Mouse (Mus musculus): ENCODE results near the gene Gm4791. TPM values are rescaled to one million over a fixed set of nuclear protein-coding genes. Genes with fewer than 3 reads are reported as not detected.

Gene Gm4791
- not detected in 2 replicates for polyA plus RNA-seq (2015; fragmentation: Nextera tagmentation; extraction: Ambion mirVana)

- H3K4me2 ChIP-seq = no peak within 1 kb of the TSS
- H3K36me3 ChIP-seq = no peaks in the 10 kb centered on the region
- H3K4me3 ChIP-seq = no peak within 1 kb of the TSS
- H3K27ac ChIP-seq (replicated peaks) = no peak within 1 kb of the TSS
- peaks cover 6% of the 10 kb centered on the region for H3K27me3 ChIP-seq (replicated peaks)
- no peaks in the 10 kb centered on the region for H3K9me3 ChIP-seq
- WGBS = 52% methylated on average over 5 of the region's 5 CpGs
- H3K4me1 ChIP-seq = no peaks in the 10 kb centered on the region
- no peak for ATAC-seq (ENCODE audit: extremely low read depth, insufficient number of reproducible peaks, low FRiP score, low TSS enrichment)
- no peak within 1 kb of the TSS for H3K9ac ChIP-seq
Observed at GRCm38 (mm10) chr9:46998338-46998791, at the start of gene Gm4791. TSS of gene Gm4791 (plus strand) at chr9:46998741.

DNA sequence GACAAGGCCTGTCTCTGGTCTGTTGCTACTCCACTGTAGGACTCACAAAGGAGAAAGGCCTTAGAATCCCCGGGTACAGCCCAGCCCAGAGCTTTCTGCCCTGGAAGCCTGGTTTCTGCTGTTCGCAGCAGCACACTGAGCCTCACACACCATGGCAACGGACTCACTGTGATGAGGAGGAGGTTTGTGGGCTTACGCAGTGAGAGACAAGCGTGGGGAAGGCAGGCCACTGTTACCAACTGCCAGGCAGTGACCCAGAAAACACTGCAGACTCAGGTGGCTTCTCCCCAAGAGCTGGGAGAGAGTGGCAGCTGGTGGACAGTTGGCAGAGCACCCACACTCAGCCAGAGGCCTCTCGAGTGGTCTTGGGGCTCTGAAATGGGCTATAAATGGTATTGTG lies 42.3 kb upstream of the Gm4791 start:
- no peak overlapping the region for H3K4me2 ChIP-seq
- no peaks in the 10 kb centered on the region for H3K36me3 ChIP-seq
- no peak overlapping the region for H3K4me3 ChIP-seq
- no peak overlapping the region for H3K9ac ChIP-seq
- H3K27ac ChIP-seq (replicated peaks) = no peak overlapping the region
- peaks cover 53% of the 10 kb centered on the region for H3K27me3 ChIP-seq (replicated peaks)
- no peak for ATAC-seq (ENCODE audit: extremely low read depth, insufficient number of reproducible peaks, low FRiP score, low TSS enrichment)
- no peaks in the 10 kb centered on the region for H3K9me3 ChIP-seq
- no peaks in the 10 kb centered on the region for H3K4me1 ChIP-seq
- 68% methylated on average over 6 of the region's 6 CpGs for WGBS

DNA sequence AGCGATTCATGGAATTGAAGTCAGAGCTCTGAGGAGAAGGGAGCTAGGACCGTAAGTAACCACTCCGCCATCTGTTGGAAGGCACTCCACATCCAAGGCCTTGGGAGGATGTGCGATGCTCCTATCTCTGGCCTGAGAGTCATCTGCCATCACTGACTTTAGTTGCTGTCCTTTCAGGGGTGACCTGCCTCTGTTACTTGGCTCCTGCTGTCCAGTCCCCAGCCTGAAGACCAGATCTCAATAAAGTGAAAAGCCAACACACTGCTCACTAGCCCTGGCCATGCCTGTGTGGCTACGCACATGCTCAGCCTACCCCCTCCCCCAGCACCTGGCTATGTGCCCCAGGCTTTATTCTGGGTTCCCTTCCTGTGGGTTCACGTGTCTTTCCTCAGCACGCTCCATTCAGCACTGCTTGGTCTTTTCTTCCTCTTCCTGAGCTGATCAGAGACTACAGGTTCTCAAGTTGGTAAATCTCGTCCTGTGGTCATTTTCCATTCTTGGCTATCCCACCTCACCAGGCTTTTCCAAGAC lies 41.1 kb upstream of the Gm4791 start:
- Histone ChIP-seq H3K36me3 (no peaks in the 10 kb centered on the region), H3K4me3 (no peak overlapping the region), H3K27ac (replicated peaks) (no peak overlapping the region), H3K9me3 (no peaks in the 10 kb centered on the region), H3K9ac (no peak overlapping the region), H3K27me3 (replicated peaks) (peaks cover 62% of the 10 kb centered on the region), H3K4me2 (no peak overlapping the region), H3K4me1 (no peaks in the 10 kb centered on the region)
- WGBS = 59% methylated on average over 8 of the region's 8 CpGs
- ATAC-seq (ENCODE audit: extremely low read depth, insufficient number of reproducible peaks, low FRiP score, low TSS enrichment) = no peak

GRCm38 (mm10) chr9:46966028-46966427 lies 32.5 kb upstream of the Gm4791 start:
- ATAC-seq (ENCODE audit: extremely low read depth, insufficient number of reproducible peaks, low FRiP score, low TSS enrichment) = no peak

GRCm38 (mm10) chr9:46968970-46969369 lies 29.6 kb upstream of the Gm4791 start:
- no peak for ATAC-seq (ENCODE audit: extremely low read depth, insufficient number of reproducible peaks, low FRiP score, low TSS enrichment)
- peaks cover 16% of the 10 kb centered on the region for H3K4me1 ChIP-seq
- WGBS = 16% methylated on average over 6 of the region's 6 CpGs
- H3K27ac ChIP-seq (replicated peaks) = 0 out of 2 replicates have a peak overlapping the region, but pooled peaks have one; percentile 16
- peak overlapping the region; percentile 50 for H3K4me2 ChIP-seq
- no peaks in the 10 kb centered on the region for H3K36me3 ChIP-seq
- peak overlapping the region; percentile 55 for H3K9ac ChIP-seq
- H3K27me3 ChIP-seq (replicated peaks) = peaks cover 87% of the 10 kb centered on the region
- no peaks in the 10 kb centered on the region for H3K9me3 ChIP-seq
- H3K4me3 ChIP-seq = no peak overlapping the region

More at GRCm38 (mm10) chr9:46966028-46966427, 32.5 kb upstream of the Gm4791 start:
- H3K4me1 ChIP-seq = peaks cover 16% of the 10 kb centered on the region
- H3K9me3 ChIP-seq = no peaks in the 10 kb centered on the region
- H3K9ac ChIP-seq = no peak overlapping the region
- no peak overlapping the region for H3K4me2 ChIP-seq
- WGBS = 54% methylated on average over 5 of the region's 5 CpGs
- no peak overlapping the region for H3K4me3 ChIP-seq
- H3K36me3 ChIP-seq = no peaks in the 10 kb centered on the region
- H3K27me3 ChIP-seq (replicated peaks) = peaks cover 87% of the 10 kb centered on the region
- no peak overlapping the region for H3K27ac ChIP-seq (replicated peaks)

GRCm38 (mm10) chr9:46969406-46969805 lies 29.1 kb upstream of the Gm4791 start:
- H3K4me2 ChIP-seq = peak overlapping the region; percentile 50
- H3K4me3 ChIP-seq = no peak overlapping the region
- H3K4me1 ChIP-seq = peaks cover 16% of the 10 kb centered on the region
- WGBS = 36% methylated on average over 6 of the region's 6 CpGs
- peaks cover 88% of the 10 kb centered on the region for H3K27me3 ChIP-seq (replicated peaks)
- H3K9ac ChIP-seq = peak overlapping the region; percentile 55
- no peaks in the 10 kb centered on the region for H3K36me3 ChIP-seq
- no peak for ATAC-seq (ENCODE audit: extremely low read depth, insufficient number of reproducible peaks, low FRiP score, low TSS enrichment)
- no peaks in the 10 kb centered on the region for H3K9me3 ChIP-seq
- H3K27ac ChIP-seq (replicated peaks) = 0 out of 2 replicates have a peak overlapping the region, but pooled peaks have one; percentile 0

DNA sequence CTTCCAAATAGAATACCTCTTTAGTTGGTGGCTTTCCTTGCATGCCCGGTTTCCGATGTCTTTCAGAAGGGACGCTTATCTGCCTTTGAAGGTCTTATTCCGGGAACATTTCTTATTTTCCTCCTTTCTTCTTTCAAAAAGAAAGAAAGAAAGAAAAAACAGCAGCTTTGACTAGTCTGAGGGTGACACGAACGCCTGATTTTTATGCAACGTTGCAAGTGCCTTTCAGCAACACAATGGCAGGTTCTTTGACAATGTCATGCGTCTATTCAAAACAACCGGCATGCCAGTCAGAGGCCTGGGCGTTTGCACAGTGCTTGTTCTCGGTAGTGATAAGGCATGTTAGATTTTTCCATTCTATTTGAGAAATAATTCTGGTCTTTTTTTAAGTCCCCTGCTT lies 19.7 kb upstream of the Gm4791 start:
- WGBS = 65% methylated on average over 11 of the region's 11 CpGs
- no peak for ATAC-seq (ENCODE audit: extremely low read depth, insufficient number of reproducible peaks, low FRiP score, low TSS enrichment)
- peaks cover 75% of the 10 kb centered on the region for H3K27me3 ChIP-seq (replicated peaks)
- H3K4me1 ChIP-seq = no peaks in the 10 kb centered on the region
- no peaks in the 10 kb centered on the region for H3K36me3 ChIP-seq
- H3K4me2 ChIP-seq = no peak overlapping the region
- H3K4me3 ChIP-seq = no peak overlapping the region
- no peak overlapping the region for H3K9ac ChIP-seq
- no peaks in the 10 kb centered on the region for H3K9me3 ChIP-seq
- H3K27ac ChIP-seq (replicated peaks) = no peak overlapping the region

DNA sequence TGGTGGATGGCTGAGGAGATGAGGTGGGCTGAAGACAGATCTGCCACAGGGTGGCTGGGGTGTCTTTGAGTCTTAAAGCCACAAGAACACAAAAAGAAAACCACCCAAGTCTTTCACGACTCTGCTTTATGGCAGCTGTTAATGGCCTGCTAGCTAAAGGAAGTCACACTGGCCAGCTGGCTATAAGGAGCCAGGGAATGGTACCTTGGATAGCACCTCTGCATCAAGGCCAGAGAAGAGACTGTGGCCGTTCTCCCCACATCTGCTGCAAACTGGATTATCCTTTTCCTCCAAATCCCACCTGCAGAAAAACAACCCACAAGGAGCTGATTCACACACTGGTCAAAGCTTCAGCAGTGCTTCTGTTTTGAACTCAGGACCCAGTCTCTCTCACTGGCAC lies 18.4 kb upstream of the Gm4791 start:
- ATAC-seq (ENCODE audit: extremely low read depth, insufficient number of reproducible peaks, low FRiP score, low TSS enrichment) = no peak

DNA sequence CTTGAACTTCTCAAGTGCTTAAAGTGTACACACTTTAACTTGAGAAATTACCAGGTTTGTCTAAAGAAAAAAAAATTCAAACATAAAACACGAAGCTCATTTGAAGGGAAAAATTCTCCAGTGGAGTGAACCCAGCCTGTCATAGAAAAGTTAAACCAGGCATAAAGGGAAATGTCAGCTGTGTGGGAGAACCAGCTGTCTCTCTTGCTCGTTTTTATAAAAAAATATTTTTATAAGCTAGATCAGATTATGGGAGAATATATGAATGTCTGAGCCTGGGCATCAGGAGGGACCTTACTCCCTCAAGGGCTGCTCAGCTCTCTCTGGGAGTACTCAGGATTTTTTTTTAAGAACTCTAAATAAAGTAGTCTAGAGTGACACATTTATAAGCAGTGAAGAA lies 15.1 kb upstream of the Gm4791 start:
- no peak overlapping the region for H3K27ac ChIP-seq (replicated peaks)
- no peaks in the 10 kb centered on the region for H3K9me3 ChIP-seq
- H3K4me3 ChIP-seq = no peak overlapping the region
- no peaks in the 10 kb centered on the region for H3K36me3 ChIP-seq
- no peaks in the 10 kb centered on the region for H3K4me1 ChIP-seq
- no peak for ATAC-seq (ENCODE audit: extremely low read depth, insufficient number of reproducible peaks, low FRiP score, low TSS enrichment)
- H3K9ac ChIP-seq = no peak overlapping the region
- H3K27me3 ChIP-seq (replicated peaks) = peaks cover 81% of the 10 kb centered on the region
- H3K4me2 ChIP-seq = no peak overlapping the region
- 49% methylated on average over 2 of the region's 2 CpGs for WGBS

More for the DNA sequence above, 18.4 kb upstream of the Gm4791 start:
- 8% methylated on average over 2 of the region's 2 CpGs for WGBS
- Histone ChIP-seq H3K4me2 (no peak overlapping the region), H3K27ac (replicated peaks) (no peak overlapping the region), H3K9ac (no peak overlapping the region), H3K4me3 (no peak overlapping the region), H3K27me3 (replicated peaks) (peaks cover 80% of the 10 kb centered on the region), H3K9me3 (no peaks in the 10 kb centered on the region), H3K4me1 (no peaks in the 10 kb centered on the region), H3K36me3 (no peaks in the 10 kb centered on the region)

DNA sequence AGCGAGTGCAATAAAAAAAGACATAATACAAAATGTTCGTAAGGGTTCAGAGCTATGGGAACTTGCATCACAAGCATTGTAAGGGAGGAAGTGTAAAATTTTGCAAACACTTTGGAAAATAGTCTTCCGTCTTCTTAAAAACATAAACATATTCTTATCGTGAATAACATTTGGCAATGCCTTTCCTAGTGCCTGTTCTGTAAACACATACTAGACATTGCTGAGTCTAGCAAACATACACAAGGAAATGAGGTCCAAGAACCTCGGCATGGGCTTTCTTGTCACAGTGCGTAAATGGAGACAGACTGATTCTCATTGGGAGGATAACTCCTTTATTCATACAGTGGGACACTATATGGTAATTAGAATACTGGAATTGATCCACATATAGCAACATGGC lies 43.0 kb downstream of the Gm4791 start:
- H3K27ac ChIP-seq (replicated peaks) = no peak overlapping the region
- WGBS = 71% methylated on average over 6 of the region's 6 CpGs
- H3K4me3 ChIP-seq = no peak overlapping the region
- no peaks in the 10 kb centered on the region for H3K9me3 ChIP-seq
- no peak for ATAC-seq (ENCODE audit: extremely low read depth, insufficient number of reproducible peaks, low FRiP score, low TSS enrichment)
- H3K27me3 ChIP-seq (replicated peaks) = no peaks in the 10 kb centered on the region
- H3K4me2 ChIP-seq = no peak overlapping the region
- no peaks in the 10 kb centered on the region for H3K4me1 ChIP-seq
- H3K36me3 ChIP-seq = no peaks in the 10 kb centered on the region
- H3K9ac ChIP-seq = no peak overlapping the region
